Mouse (Mus musculus): Measurements from ENCODE around the gene Evl.

DNA sequence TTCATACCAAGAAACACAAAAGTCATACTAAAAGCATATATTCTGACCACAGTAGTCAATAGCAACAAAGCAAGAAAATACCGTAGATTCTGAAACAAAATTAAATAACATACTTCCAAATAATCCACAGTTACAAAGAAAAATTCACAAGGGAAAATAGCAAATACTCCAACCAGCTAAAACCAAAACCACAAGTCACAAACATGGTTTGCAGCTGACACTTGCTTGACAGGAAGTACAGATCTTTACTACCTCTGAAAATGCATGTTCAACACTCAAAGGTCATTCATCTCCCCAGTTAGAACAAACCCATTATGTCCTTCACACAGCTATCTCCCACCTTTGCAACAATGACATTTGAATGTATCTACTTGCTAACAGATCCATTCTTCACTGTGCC is 79.5 kb downstream of the Evl start:
- TF ChIP-seq CTCF (IDR thresholded peaks at IDR 0.05; ENCODE audit: extremely low read depth, insufficient read depth, insufficient read length, insufficient replicate concordance) (no peak), POLR2A (IDR thresholded peaks at IDR 0.05; ENCODE audit: low read depth, low read length) (no peak)

Measured in spleen, adult 2 months (tissue).